Mouse (Mus musculus) MEL (cell line): Measurements from ENCODE around the gene BC025920.

Experiments
- ELF1 ChIP-seq: IDR thresholded peaks from 2 replicates; pipeline ENCODE4 v1.6.1; 2014; ENCODE audit warnings: low read depth, mild to moderate bottlenecking, inconsistent platforms, low read length, improper control_type of control experiment, moderate library complexity
- GATA1 ChIP-seq: IDR thresholded peaks from 2 replicates; pipeline ENCODE4 v1.6.1; 2011; ENCODE audit warnings: low read depth, low read length, improper control_type of control experiment
- POLR2A ChIP-seq, 2 experiments: IDR thresholded peaks; 2 replicates each; pipeline ENCODE4 v1.6.1; 2011 to 2012; ENCODE audit warnings: low read length in 2 of 2, mild to moderate bottlenecking in 2 of 2, control low read depth in 1 of 2, improper control_type of control experiment in 1 of 2, low read depth in 1 of 2, moderate library complexity in 1 of 2; ENCODE audit not compliant: control insufficient read depth in 1 of 2, insufficient read depth in 1 of 2, poor library complexity in 1 of 2
- POLR2AphosphoS2 ChIP-seq: IDR thresholded peaks from 2 replicates; pipeline ENCODE4 v1.6.1; 2011; ENCODE audit warnings: low read length, improper control_type of control experiment
- RAD21 ChIP-seq: IDR thresholded peaks from 2 replicates; pipeline ENCODE4 v1.6.1; 2011; ENCODE audit warnings: mild to moderate bottlenecking, low read depth, low read length, improper control_type of control experiment

DNA sequence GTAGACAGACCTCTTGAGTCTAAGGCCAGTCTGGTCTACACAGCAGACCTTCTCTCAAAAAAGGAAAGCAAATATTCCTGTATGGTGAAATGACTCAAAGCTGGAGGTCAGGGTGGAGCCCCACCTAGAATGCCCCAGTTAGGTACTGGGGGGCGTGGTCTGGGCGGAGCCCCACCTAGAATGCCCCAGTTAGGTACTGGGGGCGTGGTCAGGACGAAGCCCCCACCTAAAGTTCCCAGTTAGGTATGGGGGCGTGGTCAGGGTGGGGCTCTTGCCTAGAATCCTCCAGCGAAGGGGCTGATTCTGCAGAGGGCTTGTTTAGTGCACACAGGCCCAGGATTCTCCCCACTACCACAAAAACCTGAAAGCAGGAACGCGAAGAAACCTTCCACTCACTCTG lies 17.4 kb downstream of the BC025920 start:
- TF ChIP-seq POLR2AphosphoS2 (no peak), POLR2A (IDR thresholded peaks at IDR 0.05; ENCODE audit: control insufficient read depth in 1 of 2, insufficient read depth in 1 of 2, low read depth in 1 of 2, low read length in 2 of 2, poor library complexity in 1 of 2) (no peak), RAD21 (no peak), ELF1 (no peak), GATA1 (no peak)
